Mouse (Mus musculus): ENCODE measurements around the gene Gm16513.
"Not testable (repeated sequence)": the region's sequence is repeated elsewhere in the genome, so short reads cannot be mapped to it uniquely, and the experiment has no call there.

Gene Gm16513

GRCm38 (mm10) chr5:95182324-95182723, at the start of gene Gm16513:
Gene Gm16513, plus strand, starts transcription at chr5:95182624.
- not testable (repeated sequence) for DNase-seq
